Mouse (Mus musculus) ovary, adult 18-20 months (tissue): ENCODE data around the gene Synj1.

Experiments
- DNase-seq: peaks from one replicate; pipeline ENCODE4 v3.0.0; 2022; ENCODE audit warnings: low spot score, mixed read lengths

The Synj1 gene

GRCm38 (mm10) chr16:91011021-91011683 lies at the start of gene Synj1:
Gene Synj1 (minus strand): TSS chr16:91011308.
- DNase-seq, result peak; percentile 92

- no peak for DNase-seq
Observed at GRCm38 (mm10) chr16:91057741-91058140, 46.6 kb upstream of the Synj1 start.

GRCm38 (mm10) chr16:91057261-91057660 lies 46.2 kb upstream of the Synj1 start:
- DNase-seq, result no peak

- peak; percentile 41 for DNase-seq
Observed at GRCm38 (mm10) chr16:91056043-91056821, 45.1 kb upstream of the Synj1 start.

GRCm38 (mm10) chr16:91055150-91055549 lies 44.0 kb upstream of the Synj1 start:
- DNase-seq, result no peak

GRCm38 (mm10) chr16:91053599-91053998 lies 42.5 kb upstream of the Synj1 start:
- no peak for DNase-seq

- DNase-seq, result no peak
Observed at GRCm38 (mm10) chr16:91045511-91045910, 34.4 kb upstream of the Synj1 start.

- DNase-seq, result peak; percentile 97
Observed at GRCm38 (mm10) chr16:91044270-91045182, 33.4 kb upstream of the Synj1 start, which contains the start of gene Paxbp1. Gene Paxbp1 (minus strand): TSS chr16:91044543.

GRCm38 (mm10) chr16:91043461-91044248 lies 32.5 kb upstream of the Synj1 start:
- peak; percentile 23 for DNase-seq

- DNase-seq, result no peak
Observed at GRCm38 (mm10) chr16:91042640-91043039, 31.5 kb upstream of the Synj1 start.

- no peak for DNase-seq
Observed at GRCm38 (mm10) chr16:91035866-91036265, 24.8 kb upstream of the Synj1 start.

GRCm38 (mm10) chr16:91030751-91031150 lies 19.6 kb upstream of the Synj1 start:
- DNase-seq, result no peak

- DNase-seq, result no peak
Observed at GRCm38 (mm10) chr16:91029901-91030300, 18.8 kb upstream of the Synj1 start.

- DNase-seq, result no peak
Observed at GRCm38 (mm10) chr16:91029161-91029743, 18.1 kb upstream of the Synj1 start.

- no peak for DNase-seq
Observed at GRCm38 (mm10) chr16:91026290-91026689, 15.2 kb upstream of the Synj1 start.

- DNase-seq, result no peak
Observed at GRCm38 (mm10) chr16:91023384-91023783, 12.3 kb upstream of the Synj1 start.

- no peak for DNase-seq
Observed at GRCm38 (mm10) chr16:91020842-91021483, 9.9 kb upstream of the Synj1 start.

- DNase-seq, result no peak
Observed at GRCm38 (mm10) chr16:91019476-91019875, 8.4 kb upstream of the Synj1 start.

- DNase-seq, result no peak
Observed at GRCm38 (mm10) chr16:91015761-91016160, 4.7 kb upstream of the Synj1 start.

- no peak for DNase-seq
Observed at GRCm38 (mm10) chr16:91011847-91012246, 739 bp upstream of the Synj1 start.
